Mouse (Mus musculus) G1E (cell line): ENCODE data around the gene Emc10.

Experiments
- CTCF ChIP-seq: IDR thresholded peaks from 2 replicates; pipeline ENCODE4 v1.5.1; 2012; ENCODE audit warnings: low read depth, low read length, inconsistent platforms, mixed read lengths
- POLR2AphosphoS5 ChIP-seq: IDR thresholded peaks from 2 replicates; pipeline ENCODE4 v1.6.1; 2012; ENCODE audit warnings: low read depth, low read length, inconsistent platforms; ENCODE audit not compliant: insufficient replicate concordance
- TAL1 ChIP-seq: conservative IDR thresholded peaks from 2 replicates; pipeline ENCODE4 v1.6.1; 2012; ENCODE audit warnings: low read depth, low read length, inconsistent platforms, mixed read lengths

DNA sequence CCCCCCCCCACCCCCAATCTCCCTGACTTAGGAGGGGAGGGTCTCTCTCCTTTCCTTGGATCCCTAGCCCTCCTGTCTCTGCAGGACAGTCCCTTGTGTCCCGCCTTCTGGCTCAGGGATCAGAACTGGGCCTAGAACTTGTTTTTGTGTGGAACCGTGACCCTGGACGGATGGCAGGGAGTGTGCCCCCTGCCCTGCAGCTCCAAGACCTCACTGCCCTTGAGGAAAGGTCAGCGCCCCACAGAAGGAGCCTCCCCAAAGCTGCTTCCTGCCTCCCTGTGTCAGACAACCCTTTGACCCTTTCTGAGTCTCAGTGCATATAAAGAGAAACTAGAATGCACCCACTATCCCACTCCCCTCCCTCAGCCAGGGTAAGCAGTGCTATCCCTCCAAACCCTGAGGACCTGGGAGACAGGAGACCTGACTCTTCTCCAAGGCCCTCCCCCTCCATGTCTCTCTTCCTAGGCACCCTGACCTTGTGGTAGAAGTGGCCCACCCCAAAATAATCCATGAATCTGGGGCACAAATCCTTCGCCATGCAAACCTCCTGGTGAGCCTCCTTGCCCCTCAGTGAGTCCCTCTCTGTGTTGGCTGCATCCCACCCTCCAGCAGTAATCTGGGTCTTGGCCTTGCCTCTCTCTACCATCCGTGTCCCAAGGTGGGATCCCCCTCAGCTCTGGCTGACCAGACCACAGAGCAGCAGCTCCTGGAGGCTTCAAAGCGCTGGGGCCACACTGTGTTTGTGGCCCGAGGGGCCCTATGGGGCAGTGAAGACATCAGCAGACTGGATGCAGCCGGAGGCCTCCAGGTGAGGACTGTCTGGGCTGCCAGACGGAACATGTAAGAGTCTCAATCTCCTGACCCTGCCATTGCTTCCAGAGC is 30.1 kb downstream of the Emc10 start:
- TF ChIP-seq CTCF (no peak), TAL1 (no peak), POLR2AphosphoS5 (no peak)
